Mouse (Mus musculus) frontal cortex, adult 2 months (tissue): Measurements from ENCODE around the gene Pou6f1. TPM values are rescaled to one million over a fixed set of nuclear protein-coding genes. Genes with fewer than 3 reads are reported as not detected.

Experiments used
- DNase-seq, 2 experiments: peaks; one replicate each; pipeline ENCODE4 v3.0.0; 2022; ENCODE audit warnings: low spot score in 1 of 2; ENCODE audit errors: extremely low spot score in 1 of 2
- polyA plus RNA-seq: library from polyadenylated mRNA; depleted of rRNA; stranded (reverse); fragments of >200 nt; gene quantifications from 2 replicates; pipeline ENCODE4 v1.2.3, GENCODE M21; 2012; rRNA removed

The Pou6f1 gene
- polyA plus RNA-seq, 1 experiment, result 101 TPM

DNA sequence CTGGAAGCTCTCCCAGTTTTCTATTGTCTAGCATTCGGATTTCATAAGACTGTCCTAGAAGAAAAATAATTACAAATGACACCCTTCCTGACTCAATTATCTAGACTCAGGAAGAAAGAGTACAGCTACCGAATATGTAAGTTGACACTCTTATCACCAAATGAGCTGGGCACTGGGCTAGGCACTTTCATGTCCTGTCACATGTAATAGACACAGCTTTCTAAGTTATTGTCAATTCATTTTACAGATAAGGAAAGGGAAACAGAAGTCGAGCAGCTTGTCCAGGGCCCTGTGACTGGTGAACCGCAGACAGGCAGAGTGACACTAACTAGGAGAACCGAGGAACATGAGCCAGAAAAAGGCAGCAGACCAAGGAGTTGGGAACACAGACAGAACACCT, 71.9 kb downstream of the Pou6f1 start:
- no peak for DNase-seq

GRCm38 (mm10) chr15:100525405-100525804, 74.4 kb downstream of the Pou6f1 start:
- DNase-seq, result no peak

Other genes starting within 250 kb of the Pou6f1 start
- 0.11 TPM in 1 of 2 replicates, not detected in the other for gene Methig1, start 246.8 kb downstream of the Pou6f1 start, polyA plus RNA-seq
- gene Mettl7a2, start 246.8 kb downstream of the Pou6f1 start, polyA plus RNA-seq, result not detected in 2 replicates
- gene Higd1c, start 235.4 kb downstream of the Pou6f1 start, polyA plus RNA-seq, result not detected in 2 replicates
- 0.06 TPM in 1 of 2 replicates, not detected in the other for gene Gm5475, start 177.8 kb downstream of the Pou6f1 start, polyA plus RNA-seq
- gene Slc11a2, start 174.9 kb downstream of the Pou6f1 start, polyA plus RNA-seq, result 47.1 and 47.7 TPM in 2 replicates
- gene Letmd1, start 131.0 kb downstream of the Pou6f1 start, polyA plus RNA-seq, result 92.5 and 101 TPM in 2 replicates
- gene Csrnp2, start 104.5 kb downstream of the Pou6f1 start, polyA plus RNA-seq, result 23.9 and 24.1 TPM in 2 replicates
- 20.8 and 22.3 TPM in 2 replicates for gene Tfcp2, start 48.0 kb downstream of the Pou6f1 start, polyA plus RNA-seq
- gene Dazap2, start 15.4 kb upstream of the Pou6f1 start, polyA plus RNA-seq, result 210 and 220 TPM in 2 replicates
- gene Smagp, start 37.0 kb upstream of the Pou6f1 start, polyA plus RNA-seq, result 4.5 and 5.3 TPM in 2 replicates
- gene Bin2, start 69.6 kb upstream of the Pou6f1 start, polyA plus RNA-seq, result 7.1 and 8.2 TPM in 2 replicates
- gene Cela1, start 87.9 kb upstream of the Pou6f1 start, polyA plus RNA-seq, result 6.7 and 6.9 TPM in 2 replicates
- 3.6 and 3.8 TPM in 2 replicates for gene Galnt6, start 129.4 kb upstream of the Pou6f1 start, polyA plus RNA-seq
- gene Slc4a8, start 161.8 kb upstream of the Pou6f1 start, polyA plus RNA-seq, result 31.1 and 35.4 TPM in 2 replicates